Mouse (Mus musculus) cortical plate, adult 2 months (tissue): ENCODE results near the gene Slc9a7.

Experiments
- CTCF ChIP-seq: fragments of 200-500 bp; IDR thresholded peaks from 2 replicates; pipeline ENCODE4 v1.5.1; 2011; ENCODE audit warnings: mild to moderate bottlenecking, control low read depth, low read length; ENCODE audit not compliant: insufficient read depth; ENCODE audit errors: extremely low read depth
- POLR2A ChIP-seq: fragments of 200-500 bp; IDR thresholded peaks from 2 replicates; pipeline ENCODE4 v1.6.1; 2011; ENCODE audit warnings: mild to moderate bottlenecking, low read length, control low read depth; ENCODE audit not compliant: insufficient read depth; ENCODE audit errors: extremely low read depth

GRCm38 (mm10) chrX:20264370-20264769, 27.2 kb downstream of the Slc9a7 start:
- no peak for TF ChIP-seq CTCF
- TF ChIP-seq POLR2A = no peak
